Mouse (Mus musculus) ovary, postnatal 36 days (tissue): Measurements from ENCODE around the gene Syne3.

ENCODE experiments used
- DNase-seq: peaks from one replicate; pipeline ENCODE4 v3.0.0; 2022; ENCODE audit warnings: low spot score, mixed read lengths

Syne3 gene

DNA sequence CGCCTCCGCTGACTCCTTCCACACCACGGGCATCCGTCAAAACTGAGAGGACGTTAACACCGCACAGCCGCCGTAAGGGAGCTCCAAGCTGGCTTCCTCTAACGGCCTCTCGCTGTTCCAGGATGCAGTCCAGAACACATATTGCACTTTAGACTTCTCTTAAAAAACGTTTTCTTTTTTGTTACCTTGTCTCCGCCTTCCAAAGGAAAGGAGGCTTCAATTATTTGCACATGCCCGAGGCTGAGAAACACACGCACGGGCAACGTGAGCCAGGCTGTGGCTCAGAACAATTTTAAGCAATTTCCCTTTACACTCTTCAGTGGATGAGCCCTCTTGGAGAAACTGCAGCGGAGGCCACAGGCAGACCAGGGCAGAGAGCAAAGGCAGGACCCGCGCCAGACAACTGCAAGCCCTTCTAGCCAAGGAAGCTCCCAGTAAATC, 85.6 kb downstream of the Syne3 start:
- DNase-seq: peak; percentile 31

- DNase-seq: no peak
These were observed 87.0 kb downstream of the Syne3 start for GRCm38 (mm10) chr12:104922647-104923046.

GRCm38 (mm10) chr12:104921071-104921470, 88.5 kb downstream of the Syne3 start:
- DNase-seq: no peak

GRCm38 (mm10) chr12:104919247-104919646, 90.4 kb downstream of the Syne3 start:
- DNase-seq: no peak

DNA sequence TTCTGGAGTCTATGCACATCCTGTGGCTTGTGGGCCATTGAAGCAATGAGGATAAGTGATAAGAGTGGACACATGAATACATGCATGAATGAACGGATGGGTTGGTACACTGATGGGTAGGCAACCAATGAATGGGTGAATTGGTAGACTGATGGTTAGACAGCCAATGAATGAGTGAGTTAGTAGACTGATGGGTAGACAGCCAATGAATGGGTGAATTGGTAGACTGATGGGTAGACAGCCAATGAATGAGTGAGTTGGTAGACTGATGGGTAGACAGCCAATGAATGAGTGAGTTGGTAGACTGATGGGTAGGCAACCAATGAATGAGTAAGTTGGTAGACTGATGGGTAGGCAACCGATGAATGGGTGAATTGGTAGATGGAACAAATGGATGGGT, 91.7 kb downstream of the Syne3 start:
- no peak for DNase-seq

DNA sequence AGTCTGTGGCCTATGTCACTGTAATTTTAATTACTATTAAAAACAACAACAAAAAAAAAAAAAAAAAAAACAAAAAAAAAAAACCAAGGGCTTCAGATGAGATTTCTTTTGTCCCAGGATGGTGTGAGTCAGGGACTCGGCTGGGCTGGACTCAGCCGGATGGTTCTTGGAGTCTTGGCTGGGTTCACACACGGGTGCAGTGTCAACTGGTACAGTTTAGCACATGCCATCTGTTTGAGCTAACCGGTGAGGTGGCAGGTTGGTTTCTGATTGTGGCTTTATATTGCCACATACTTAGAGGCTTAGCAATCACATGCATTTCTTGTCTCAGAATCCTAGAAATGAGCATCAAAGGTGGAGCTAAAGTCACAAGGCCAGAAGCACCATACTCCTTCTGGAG, 92.3 kb downstream of the Syne3 start:
- DNase-seq: no peak

DNA sequence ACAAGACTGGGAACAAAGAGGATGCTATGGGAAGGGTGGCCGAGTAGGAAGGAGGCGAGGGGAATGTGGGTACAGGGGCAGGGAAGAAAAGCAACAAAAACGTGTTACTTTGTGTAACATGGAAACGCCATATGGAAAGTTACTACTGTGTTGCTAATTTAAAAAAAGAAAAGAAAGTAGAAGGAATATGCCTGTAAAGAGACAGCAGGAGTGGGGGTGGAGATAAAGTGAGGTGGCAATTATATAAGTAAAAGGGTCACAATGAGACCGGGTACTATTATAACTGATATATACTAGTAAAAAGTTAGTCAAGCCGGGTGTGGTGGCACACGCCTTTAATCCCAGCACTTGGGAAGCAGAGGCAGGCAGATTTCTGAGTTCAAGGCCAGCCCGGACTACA, 92.8 kb downstream of the Syne3 start:
- DNase-seq: no peak

DNA sequence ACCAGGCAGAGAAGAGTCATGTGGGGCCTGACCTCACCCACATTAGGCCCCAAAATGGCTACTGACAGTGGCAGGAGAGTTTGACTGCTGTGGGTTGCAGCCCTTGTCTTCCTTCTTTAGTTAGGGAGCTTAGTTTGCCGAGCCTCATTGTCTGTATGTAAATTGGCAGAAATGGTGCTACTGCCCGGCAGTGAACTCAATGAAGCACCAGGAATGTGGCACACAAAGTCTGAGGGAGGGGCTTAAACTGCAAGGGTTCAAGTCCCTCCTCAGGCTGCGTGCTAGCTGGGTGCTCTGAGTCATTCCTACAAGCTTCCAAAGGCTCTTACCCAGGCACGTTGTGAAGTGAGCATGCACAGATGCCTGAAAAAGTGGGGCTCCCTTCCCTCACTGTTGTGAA, 93.9 kb downstream of the Syne3 start:
- DNase-seq: no peak

DNA sequence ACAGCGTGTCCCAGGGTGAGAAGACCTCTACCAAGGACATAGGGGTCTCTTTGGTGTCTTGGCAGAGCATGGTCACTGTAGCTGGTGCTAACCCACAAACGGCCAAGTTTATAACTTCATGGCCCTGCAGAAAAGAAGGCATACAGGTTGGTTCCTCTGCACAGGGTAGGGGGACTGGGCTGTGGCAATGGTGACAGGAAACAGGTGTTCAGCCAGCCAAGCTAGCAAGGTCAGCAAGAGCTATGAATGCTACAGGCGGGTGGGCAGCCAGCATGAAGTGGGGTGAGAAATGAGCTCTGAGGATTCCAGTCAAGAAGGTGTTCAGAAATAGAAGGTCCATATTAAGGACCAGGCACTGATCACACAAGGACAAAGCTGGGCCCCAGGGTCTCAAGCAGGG, 96.6 kb downstream of the Syne3 start:
- no peak for DNase-seq

- no peak for DNase-seq
These were observed 97.2 kb downstream of the Syne3 start for GRCm38 (mm10) chr12:104912281-104912933.

DNA sequence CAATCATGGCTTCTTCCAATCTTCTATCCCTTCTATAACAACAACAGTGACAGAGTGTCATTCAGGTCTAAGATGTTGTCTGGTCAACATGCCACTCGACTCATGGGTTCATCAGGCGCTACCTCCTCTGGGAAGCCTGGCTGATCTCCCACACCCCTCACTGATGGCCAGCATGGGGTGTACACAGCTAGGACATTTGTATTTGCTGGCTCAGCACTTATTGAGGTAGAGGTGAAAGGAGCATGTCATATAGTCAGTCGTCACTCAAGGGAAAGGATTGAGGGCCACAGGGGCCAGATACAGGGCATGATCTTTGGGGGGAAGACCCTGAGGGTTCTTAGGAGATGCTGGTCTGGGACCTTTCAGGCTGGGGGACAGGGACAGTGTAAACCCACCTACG, 99.9 kb downstream of the Syne3 start:
- DNase-seq: no peak

DNA sequence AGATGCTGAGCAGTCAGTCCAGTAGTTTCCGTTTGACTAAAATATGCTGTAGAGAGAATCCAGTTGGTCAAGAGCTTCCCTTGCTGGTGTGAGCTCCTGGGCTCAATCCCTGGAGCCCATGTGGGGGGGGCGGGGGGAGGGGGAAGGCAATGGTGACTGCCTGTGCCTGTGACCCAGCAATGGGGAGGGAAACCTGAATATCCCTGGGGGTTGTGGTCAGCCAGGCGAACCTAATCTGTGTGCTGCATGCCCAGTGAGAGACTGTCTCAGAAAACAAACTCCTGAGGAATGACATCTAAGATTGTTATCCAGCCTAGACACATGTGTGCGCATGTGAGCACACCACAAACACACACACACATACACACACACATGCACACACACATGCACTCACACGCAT, 100.6 kb downstream of the Syne3 start:
- DNase-seq: no peak

DNA sequence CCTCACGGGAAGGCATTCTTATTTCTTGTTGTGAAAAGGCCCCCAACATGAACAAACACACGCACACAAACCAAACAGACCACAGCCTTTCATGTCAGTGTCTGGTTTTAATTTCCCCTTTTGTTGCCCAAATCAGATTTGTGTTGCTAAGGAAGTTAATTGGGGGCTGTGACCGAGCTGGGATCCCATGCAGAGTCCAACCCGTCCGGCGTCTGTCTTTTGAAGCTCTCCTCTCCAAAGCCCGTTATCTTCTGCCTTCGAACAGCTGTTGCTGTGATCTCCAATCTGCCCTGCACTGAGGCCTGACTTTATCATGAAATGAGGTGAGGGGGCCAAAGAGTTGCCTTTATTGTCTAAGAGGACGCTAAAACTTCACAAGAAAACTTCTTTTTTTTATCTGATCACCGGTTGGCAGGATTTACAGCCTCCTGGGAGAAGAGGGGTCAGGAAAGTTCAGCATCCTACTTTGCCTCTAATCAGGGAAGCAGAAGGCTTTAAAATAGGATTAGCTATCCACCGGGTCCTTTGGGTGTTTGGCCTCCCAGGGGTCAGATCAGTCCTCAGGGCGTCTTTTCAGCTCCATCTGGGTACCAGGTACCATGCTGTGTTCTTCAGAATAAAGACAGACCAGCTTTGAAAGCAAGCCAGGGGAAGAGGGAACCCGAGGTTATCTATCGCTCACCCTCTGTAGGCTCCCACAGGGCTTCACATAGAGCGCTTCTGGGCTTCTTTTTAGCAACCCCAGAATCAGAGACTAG, 101.4 kb downstream of the Syne3 start:
- no peak for DNase-seq

GRCm38 (mm10) chr12:104907133-104907532, 102.5 kb downstream of the Syne3 start:
- no peak for DNase-seq

DNA sequence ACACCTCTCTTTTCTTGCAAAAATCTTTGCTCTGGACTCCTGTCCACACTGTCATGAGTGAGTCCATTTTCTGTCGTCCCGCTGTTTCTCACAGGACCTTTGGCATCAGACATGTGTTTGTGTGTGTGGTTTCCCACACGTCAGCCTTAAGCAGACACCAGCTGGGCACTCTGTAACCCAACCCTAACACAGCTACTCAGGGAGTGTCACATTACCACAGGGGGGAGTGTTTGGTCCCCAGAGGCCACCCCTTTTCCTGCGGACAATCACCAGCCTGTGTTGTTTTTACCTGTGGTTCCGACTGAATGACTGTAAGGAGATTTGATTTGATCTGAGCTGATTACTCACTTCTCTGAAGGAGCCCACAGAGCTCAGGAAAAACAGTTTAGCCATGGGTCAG, 105.5 kb downstream of the Syne3 start:
- DNase-seq: no peak

GRCm38 (mm10) chr12:104902392-104903053, 107.1 kb downstream of the Syne3 start:
- no peak for DNase-seq

GRCm38 (mm10) chr12:104901320-104901719, 108.3 kb downstream of the Syne3 start:
- no peak for DNase-seq

DNA sequence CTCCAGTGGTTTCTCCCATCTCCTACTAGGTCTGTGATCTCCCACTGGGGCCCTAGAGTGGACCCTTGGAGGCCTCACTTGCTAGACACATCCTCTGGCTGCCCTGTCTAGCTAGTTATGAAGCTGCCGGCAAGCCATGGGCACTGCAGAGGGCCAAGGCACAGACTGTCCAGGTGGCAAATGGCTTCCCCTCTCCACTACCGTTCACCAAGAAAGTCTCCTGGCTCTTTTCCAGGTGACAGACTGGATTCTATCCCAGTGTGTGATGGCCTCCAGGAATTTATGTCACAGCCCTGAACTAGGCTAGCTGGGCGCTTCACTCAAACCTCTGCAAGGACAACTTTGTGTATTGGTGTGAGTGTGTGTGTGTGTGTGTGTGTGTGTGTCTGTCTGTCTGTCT, 109.8 kb downstream of the Syne3 start:
- no peak for DNase-seq

DNA sequence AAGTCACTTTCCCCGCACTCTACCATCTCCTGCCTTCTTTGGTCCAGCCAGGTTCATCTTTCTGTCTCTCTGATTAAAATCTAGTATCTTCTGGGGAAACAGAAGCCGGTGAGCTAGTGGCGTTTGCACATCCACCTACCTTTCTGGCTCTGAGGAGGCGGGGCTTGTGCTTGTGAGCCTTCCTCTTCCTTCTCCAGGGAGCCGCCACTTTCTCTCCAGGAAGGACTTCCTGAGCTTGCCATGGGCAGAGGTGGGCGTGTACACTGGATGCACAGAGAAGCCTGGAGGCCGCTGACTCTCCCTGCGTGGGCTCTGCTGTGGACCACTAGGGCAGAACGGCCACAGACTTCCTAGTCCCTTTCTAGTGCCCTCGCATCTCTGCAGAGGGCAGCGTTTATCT, 110.4 kb downstream of the Syne3 start:
- DNase-seq: no peak

- no peak for DNase-seq
These were observed 110.9 kb downstream of the Syne3 start for GRCm38 (mm10) chr12:104898718-104899117.

- DNase-seq: no peak
These were observed 112.5 kb downstream of the Syne3 start for GRCm38 (mm10) chr12:104897051-104897618.

DNA sequence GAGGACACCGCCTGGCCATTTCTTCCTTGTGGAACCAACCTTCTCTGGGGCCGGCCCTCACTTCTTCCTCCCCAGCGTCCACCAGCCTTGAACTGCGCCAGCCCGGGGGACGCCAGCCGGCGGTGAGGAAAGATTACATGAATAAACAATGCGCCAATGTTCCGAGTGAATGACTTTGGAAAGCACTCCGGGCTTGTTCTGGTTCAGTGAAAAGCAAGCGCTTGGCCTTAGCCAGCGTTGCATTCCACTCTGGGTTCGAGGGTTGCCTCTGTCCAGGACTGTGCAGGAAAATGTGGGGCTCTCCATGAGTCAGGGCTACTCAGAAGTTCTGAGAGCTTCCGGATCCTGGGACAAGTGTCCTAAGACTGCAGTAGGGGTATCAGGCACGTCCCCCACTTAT, 113.0 kb downstream of the Syne3 start:
- peak; percentile 52 for DNase-seq

- DNase-seq: no peak
These were observed 117.4 kb downstream of the Syne3 start for GRCm38 (mm10) chr12:104892245-104892644.
